Mouse (Mus musculus) mesoderm, embryonic 11.5 days (tissue): Measurements from ENCODE around the gene Coro7.

Experiments
- DNase-seq: peaks from one replicate; pipeline ENCODE4 v3.0.0-alpha.2; 2012; ENCODE audit warnings: low read depth, low spot score

The Coro7 gene

DNA sequence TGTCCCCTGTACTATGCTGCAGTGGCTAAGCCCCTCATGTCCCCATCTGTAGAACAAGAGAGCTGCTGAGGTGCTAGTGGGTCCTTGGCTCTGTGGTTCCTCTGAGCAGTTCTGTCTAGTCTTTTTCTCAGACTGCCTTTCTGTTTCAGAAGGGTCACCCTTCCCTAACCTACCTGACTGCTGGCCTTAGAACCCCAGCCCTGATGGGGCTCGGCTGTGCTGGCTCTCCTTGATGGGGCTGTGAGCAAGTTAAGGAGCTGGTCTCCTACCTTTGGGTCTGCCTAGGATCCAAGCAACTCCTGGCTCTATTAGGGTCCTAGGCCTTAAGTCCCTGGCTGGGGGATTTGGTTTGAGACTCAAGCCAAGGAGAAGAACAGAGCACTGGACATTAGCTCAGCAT, 64.3 kb downstream of the Coro7 start:
- no peak for DNase-seq

- DNase-seq, result no peak
These were observed 64.9 kb downstream of the Coro7 start for GRCm38 (mm10) chr16:4614639-4615038.

DNA sequence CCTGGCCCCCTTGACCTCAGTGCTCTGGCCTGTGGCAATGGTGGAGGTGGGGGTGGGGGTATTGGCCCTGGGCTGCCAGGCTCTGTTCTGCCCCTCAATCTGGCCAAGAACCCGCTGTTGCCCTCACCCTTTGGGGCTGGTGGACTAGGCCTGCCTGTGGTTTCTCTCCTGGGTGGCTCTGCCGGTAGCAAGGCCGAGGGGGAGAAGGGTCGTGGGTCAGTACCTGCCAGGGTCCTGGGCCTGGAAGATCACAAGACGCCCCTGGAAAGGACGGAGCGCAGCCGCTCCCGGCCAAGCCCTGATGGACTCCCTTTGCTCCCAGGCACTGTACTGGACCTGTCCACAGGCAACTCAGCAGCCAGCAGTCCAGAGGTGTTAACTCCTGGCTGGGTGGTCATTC, 65.8 kb downstream of the Coro7 start:
- no peak for DNase-seq

- no peak for DNase-seq
These were observed 67.9 kb downstream of the Coro7 start for GRCm38 (mm10) chr16:4611676-4612075.

GRCm38 (mm10) chr16:4611193-4611592, 68.4 kb downstream of the Coro7 start:
- no peak for DNase-seq

GRCm38 (mm10) chr16:4608532-4609059, 71.0 kb downstream of the Coro7 start:
- no peak for DNase-seq

GRCm38 (mm10) chr16:4607818-4608531, 71.6 kb downstream of the Coro7 start:
- peak; percentile 89 for DNase-seq

DNA sequence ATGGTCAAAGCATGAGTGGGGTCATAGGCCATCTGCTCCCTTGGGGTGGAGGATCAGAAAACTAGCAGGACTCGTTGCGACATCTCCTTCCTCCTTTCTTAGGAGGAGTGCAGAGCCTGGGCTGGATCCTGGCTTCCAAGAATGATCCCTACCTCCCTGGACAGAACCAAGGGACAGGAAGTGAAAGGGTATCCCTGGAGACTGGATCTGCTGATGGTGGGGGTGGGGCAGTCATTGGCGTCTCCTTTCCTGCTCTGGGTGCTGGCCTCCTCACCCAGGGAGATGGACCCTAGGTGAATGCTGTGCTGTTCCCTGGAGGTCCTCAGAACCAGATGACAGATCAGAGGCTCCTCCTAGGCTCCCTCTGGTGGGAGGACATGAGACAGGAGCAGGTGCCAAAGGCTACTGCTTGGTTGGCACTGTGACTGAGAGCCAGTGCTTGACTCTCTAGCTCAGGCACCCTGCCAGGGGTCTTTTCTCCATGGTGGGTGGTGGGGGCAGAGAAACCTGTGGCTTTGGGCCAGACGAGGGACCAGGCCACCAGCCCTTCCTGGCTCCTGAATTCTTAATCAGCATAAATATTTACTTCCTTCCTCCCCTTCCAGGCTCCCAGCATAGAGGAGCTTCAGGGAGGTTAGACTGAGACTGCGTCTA, 73.0 kb downstream of the Coro7 start:
- no peak for DNase-seq

DNA sequence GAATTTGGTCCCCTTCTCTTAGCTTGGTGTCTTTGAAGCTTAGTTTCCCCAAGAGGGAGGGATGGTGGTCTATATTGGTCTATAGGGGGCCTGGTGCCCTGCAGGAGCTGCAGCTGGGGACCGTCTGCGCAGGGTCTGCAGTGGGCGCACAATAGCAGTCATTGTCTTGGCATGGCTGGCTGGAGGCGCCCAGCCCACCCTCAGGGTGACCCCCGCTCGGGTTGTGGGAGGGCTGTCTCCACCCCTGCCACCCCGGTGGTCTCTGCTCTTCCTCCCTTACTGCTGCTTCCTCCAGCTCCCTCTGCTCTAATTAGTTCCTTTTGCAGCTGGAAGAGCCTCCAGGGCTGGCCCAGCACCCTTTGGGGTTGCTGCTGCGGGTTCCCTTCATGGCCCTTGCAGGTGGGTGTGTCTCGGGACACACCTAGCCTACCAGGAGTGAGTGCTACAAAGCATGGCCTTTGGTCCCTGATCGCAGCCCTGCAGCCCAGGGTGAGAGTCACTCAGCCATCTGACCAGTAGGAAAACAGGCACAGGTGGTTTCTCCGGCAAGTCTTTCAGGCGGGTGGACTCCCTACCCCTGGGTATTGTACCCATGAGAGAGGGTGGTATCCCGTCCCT, 74.0 kb downstream of the Coro7 start:
- DNase-seq, result no peak

GRCm38 (mm10) chr16:4604293-4604837, 75.2 kb downstream of the Coro7 start:
- no peak for DNase-seq

DNA sequence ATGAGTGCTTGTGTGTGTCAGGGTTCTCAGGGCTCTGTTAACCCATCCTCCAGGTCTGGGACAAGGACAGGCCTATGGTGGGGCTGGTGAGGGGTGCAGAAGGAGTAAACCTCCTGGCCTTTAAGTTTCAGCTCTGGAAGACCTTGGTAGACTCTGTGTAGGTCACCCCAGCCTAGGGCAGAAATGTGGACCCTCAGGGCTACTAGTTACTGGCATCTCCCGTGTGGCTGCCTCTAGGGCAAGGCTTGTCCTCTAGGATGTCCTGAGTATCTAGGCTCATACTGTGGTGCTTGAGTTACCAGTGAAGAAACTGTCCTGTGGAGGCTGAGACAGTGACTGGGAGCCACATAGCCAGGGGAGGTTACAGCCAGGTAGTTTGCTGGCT, 76.1 kb downstream of the Coro7 start:
- DNase-seq, result no peak

DNA sequence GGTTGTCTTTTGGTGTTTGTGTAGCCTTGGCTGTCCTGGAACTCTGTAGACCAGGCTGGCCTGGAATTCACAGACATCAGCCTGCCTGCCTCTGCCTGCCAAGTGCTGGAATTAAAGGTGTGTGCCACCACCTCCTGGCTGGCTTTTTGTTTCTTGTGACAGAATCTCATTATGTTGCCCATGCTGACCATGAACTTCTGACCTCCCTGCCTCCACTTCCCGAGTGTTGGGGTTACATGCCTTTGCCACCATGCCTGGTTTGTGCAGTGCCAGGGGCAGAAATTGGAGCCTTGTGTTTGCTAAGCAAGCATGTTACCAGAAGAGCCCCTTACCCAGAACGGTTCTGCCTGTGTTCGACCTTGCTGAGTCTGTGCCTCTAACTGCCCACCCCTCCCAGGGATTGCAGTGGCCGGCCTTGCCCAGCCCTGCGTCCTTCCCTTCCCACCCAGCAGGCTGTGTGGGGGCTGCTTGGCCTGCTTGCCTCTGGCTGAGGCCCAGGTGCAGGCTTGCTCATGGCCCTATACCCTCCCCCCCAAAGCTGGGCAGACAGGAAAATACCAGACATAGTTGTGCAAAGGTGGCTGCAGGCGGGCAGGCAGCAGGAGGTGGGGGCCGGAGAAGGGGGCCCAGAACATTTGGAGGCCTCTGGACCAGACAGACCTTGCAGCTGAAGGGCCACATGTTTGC, 76.7 kb downstream of the Coro7 start:
- peak; percentile 56 for DNase-seq

- peak; percentile 54 for DNase-seq
These were observed 77.4 kb downstream of the Coro7 start for GRCm38 (mm10) chr16:4602189-4602588.

DNA sequence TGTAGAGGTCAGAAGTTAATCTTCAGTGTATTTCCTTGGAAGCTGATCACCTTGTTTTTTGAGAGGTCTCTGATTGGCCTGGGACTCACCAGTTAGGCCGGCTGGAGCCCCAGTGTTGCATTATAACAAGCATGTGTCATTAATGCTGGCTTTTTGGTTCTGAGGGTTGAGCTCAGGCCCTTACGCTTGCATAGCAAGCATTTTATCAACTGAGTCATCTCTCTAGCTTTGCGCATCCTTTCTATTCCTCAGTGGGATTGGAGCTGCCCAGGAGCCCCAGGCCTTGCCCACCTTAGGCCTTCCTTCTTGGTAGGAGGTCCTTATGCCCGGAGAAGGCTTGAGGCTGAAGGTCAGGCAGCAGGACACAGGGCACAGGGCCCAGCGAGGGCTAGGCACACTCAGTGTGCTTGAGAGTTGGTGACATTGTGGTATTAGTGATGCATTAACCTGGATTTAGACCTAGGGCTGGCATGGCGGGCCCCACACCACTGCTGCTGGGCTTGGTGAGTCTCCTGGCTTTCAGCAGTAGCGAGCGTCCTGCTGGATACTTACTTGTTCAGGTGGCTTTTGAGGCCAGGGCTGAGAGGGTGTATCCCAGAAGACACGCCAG, 78.8 kb downstream of the Coro7 start:
- no peak for DNase-seq

DNA sequence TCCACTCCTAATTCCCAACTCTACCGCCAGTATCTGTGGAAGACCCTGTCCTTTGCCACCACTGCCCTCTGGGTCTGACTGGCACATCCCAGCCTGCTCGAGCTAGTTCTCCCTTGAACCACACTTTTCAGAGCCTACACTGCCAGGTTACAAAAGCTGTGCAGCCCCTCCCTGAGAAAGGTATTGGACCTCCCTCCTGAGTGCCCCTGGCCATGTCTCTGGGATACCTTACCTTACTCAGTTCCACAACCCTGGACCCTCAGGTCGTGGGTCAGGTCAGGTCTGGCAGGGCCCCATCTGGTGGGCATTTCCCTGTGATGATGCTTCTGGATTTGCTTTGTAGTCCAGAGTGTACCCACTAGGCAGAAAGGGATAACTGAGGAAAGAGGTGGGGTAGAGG, 80.0 kb downstream of the Coro7 start:
- DNase-seq, result no peak

DNA sequence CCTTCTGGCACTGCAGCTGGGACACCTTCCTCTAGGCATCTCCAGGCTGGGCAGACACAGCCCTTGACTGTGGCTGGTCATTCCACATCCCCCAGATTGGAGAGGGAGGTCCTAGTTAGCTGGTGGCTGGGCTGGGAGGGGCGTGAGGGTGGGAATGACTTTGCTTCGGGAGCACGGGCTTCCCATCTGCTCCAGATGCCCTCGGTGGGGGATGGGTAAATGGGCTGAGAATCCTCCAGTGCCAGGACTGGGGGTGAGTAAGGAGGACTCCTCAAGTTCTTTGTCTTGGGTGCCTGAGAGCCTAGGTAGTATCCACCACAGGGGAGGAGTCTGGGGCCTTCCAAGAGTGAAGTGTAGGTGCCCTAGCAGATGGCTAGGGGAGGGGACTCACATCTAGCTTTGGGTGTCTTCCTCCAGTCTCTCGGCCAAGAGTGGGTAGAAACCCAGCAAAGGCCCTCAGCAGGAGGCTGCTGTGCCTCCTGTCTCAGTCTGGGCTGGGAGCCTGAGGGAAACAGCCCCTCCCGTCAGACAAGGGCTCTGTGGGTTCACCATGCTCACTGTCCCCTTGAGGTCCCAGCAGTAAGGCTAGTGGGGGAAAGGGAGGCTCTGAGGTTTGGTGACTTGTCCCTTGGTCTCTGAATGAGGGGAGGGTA, 80.6 kb downstream of the Coro7 start:
- peak; percentile 52 for DNase-seq

- DNase-seq, result no peak
These were observed 81.5 kb downstream of the Coro7 start for GRCm38 (mm10) chr16:4598041-4598440.

DNA sequence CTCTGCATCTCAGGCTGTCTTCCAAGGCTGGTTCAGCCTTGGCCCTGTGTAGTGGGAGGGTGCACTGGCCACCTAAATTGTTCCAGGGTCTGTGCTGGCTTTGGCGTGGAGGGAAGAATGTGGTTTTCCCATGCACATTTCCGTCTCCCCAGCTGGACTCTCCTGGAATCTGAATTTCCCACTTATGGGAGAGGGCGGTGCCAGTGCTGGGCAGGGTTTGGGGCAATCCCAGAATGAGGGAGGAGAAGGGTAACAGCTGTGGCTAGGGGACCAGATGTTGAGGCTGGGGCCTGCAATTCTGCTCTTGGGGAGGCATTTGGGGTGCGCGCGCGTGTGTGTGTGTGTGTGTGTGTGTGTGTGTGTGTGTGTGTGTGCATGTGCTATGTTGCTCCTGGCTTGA, 82.3 kb downstream of the Coro7 start:
- no peak for DNase-seq

- DNase-seq, result no peak
These were observed 82.7 kb downstream of the Coro7 start for GRCm38 (mm10) chr16:4596836-4597235.

- peak; percentile 67 for DNase-seq
These were observed 83.3 kb downstream of the Coro7 start for GRCm38 (mm10) chr16:4596141-4596728.
